Mouse (Mus musculus) liver, embryonic 14.5 days (tissue): ENCODE data around the gene Cd6.

Experiments
- CTCF ChIP-seq: IDR thresholded peaks from 2 replicates; pipeline ENCODE4 v1.5.1; 2016; ENCODE audit warnings: antibody characterized with exemption, low read depth, control low read depth
- EP300 ChIP-seq: IDR thresholded peaks from 2 replicates; pipeline ENCODE4 v1.6.1; 2016; ENCODE audit warnings: antibody characterized with exemption, low read depth

GRCm38 (mm10) chr19:10784061-10784460 is 45.8 kb downstream of the Cd6 start:
- TF ChIP-seq CTCF (no peak), EP300 (no peak)
